Mouse (Mus musculus) embryonic facial prominence, embryonic 10.5 days (tissue): ENCODE measurements around the gene Golt1b. TPM values are rescaled to one million over a fixed set of nuclear protein-coding genes. Genes with fewer than 3 reads are reported as not detected.
A peak's percentile ranks its signal among the peaks of the same experiment; 100 is the strongest.

ENCODE experiments used
- DNase-seq: peaks from one replicate; pipeline ENCODE4 v3.0.0-alpha.2; 2017; ENCODE audit warnings: low spot score
- H3K27ac ChIP-seq: fragments of 300-500 bp; sonication (generic); replicated peaks from 2 replicates; pipeline ENCODE4 v1.5.1; 2016; ENCODE audit warnings: mild to moderate bottlenecking
- H3K27me3 ChIP-seq: fragments of 300-500 bp; sonication (generic); replicated peaks from 2 replicates; pipeline ENCODE4 v1.6.1; 2016; ENCODE audit warnings: low read depth, mild to moderate bottlenecking; ENCODE audit not compliant: poor library complexity, severe bottlenecking
- H3K36me3 ChIP-seq: fragments of 300-500 bp; sonication (generic); replicated peaks from 2 replicates; pipeline ENCODE4 v1.6.1; 2016; ENCODE audit warnings: mild to moderate bottlenecking, moderate library complexity
- H3K4me1 ChIP-seq: fragments of 300-500 bp; sonication (generic); 2 replicates; pipeline ENCODE4 v1.6.1; 2016
- H3K4me3 ChIP-seq: fragments of 300-500 bp; sonication (generic); 2 replicates; pipeline ENCODE4 v1.5.1; 2016; ENCODE audit warnings: mild to moderate bottlenecking, moderate library complexity
- H3K9me3 ChIP-seq: fragments of 300-500 bp; sonication (generic); 2 replicates; pipeline ENCODE4 v1.6.1; 2016; ENCODE audit warnings: mild to moderate bottlenecking
- WGBS: fragments of 180-500 bp; shearing (Covaris S2); methylation state at CpG from one replicate; pipeline ENCODE4 v1.1.7; 2016; 5-methylcytosine and 5-hydroxymethylcytosine counted together
- polyA plus RNA-seq: library from polyadenylated mRNA; unstranded; fragments of >200 nt; fragmentation: Nextera tagmentation; extraction: Ambion mirVana; gene quantifications from 2 replicates; pipeline ENCODE4 v1.2.1, GENCODE M21; 2016

Golt1b gene
- polyA plus RNA-seq, 1 experiment from 2014 or later = 126 TPM

GRCm38 (mm10) chr6:142392312-142392711 is 5.3 kb downstream of the Golt1b start:
- WGBS = 91% methylated on average over 5 of the region's 5 CpGs
- no peaks in the 10 kb centered on the region for H3K9me3 ChIP-seq
- no peak overlapping the region for H3K4me3 ChIP-seq
- H3K27me3 ChIP-seq = no peaks in the 10 kb centered on the region
- peaks cover 44% of the 10 kb centered on the region for H3K36me3 ChIP-seq
- H3K4me1 ChIP-seq = peaks cover 13% of the 10 kb centered on the region
- no peak overlapping the region for H3K27ac ChIP-seq
- no peak for DNase-seq

GRCm38 (mm10) chr6:142394669-142395068 is 7.6 kb downstream of the Golt1b start:
- 91% methylated on average over 5 of the region's 5 CpGs for WGBS
- Histone ChIP-seq H3K4me3 (no peak overlapping the region), H3K27me3 (no peaks in the 10 kb centered on the region), H3K4me1 (no peaks in the 10 kb centered on the region), H3K9me3 (no peaks in the 10 kb centered on the region), H3K27ac (no peak overlapping the region), H3K36me3 (peaks cover 43% of the 10 kb centered on the region)
- DNase-seq = no peak

DNA sequence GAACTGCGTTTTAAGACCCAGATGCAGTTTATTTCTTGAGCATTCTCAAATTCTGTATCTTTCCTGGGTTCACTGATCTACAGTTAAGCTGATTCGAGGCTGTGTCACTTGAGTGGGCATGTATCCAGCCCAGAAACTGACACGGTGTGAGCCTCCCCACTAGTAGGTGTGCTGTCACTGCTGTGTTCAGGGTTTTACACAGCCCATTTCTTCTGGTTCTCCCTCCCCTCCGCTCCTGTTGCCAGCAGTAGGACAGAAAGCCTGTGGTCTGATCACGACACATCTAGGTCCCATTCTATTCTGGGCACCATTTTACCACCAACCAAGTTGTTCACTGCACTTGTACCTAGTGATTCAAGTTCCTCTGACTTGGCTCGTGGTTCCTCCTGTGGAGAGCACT is 8.7 kb downstream of the Golt1b start:
- DNase-seq = no peak
- H3K9me3 ChIP-seq = no peaks in the 10 kb centered on the region
- H3K27ac ChIP-seq = no peak overlapping the region
- peaks cover 50% of the 10 kb centered on the region for H3K36me3 ChIP-seq
- H3K4me1 ChIP-seq = no peaks in the 10 kb centered on the region
- no peak overlapping the region for H3K4me3 ChIP-seq
- 92% methylated on average over 6 of the region's 6 CpGs for WGBS
- no peaks in the 10 kb centered on the region for H3K27me3 ChIP-seq

- no peak for DNase-seq
- Histone ChIP-seq H3K9me3 (no peaks in the 10 kb centered on the region), H3K4me3 (no peak overlapping the region), H3K27ac (no peak overlapping the region), H3K4me1 (peaks cover 19% of the 10 kb centered on the region), H3K27me3 (peaks cover 40% of the 10 kb centered on the region), H3K36me3 (no peaks in the 10 kb centered on the region)
- WGBS = 34% methylated on average over 1 of the region's 1 CpGs
Observed at GRCm38 (mm10) chr6:142411140-142411539, 24.1 kb downstream of the Golt1b start.

GRCm38 (mm10) chr6:142412906-142413491 is 26.0 kb downstream of the Golt1b start, which contains the start of gene Spx:
Spx (plus strand) TSS chr6:142413441.
- H3K27ac ChIP-seq = no peak within 1 kb of the TSS
- 68% methylated on average over 11 of the region's 11 CpGs for WGBS
- peaks cover 19% of the 10 kb centered on the region for H3K4me1 ChIP-seq
- no peaks in the 10 kb centered on the region for H3K36me3 ChIP-seq
- peaks cover 45% of the 10 kb centered on the region for H3K27me3 ChIP-seq
- no peaks in the 10 kb centered on the region for H3K9me3 ChIP-seq
- H3K4me3 ChIP-seq = peak within 1 kb of the TSS; percentile 56
- DNase-seq = no peak

- Histone ChIP-seq H3K27ac (no peak overlapping the region), H3K36me3 (no peaks in the 10 kb centered on the region), H3K4me1 (peaks cover 19% of the 10 kb centered on the region), H3K27me3 (peaks cover 45% of the 10 kb centered on the region), H3K9me3 (no peaks in the 10 kb centered on the region), H3K4me3 (no peak overlapping the region; the same call in 1 of the 2 replicates)
- peak; percentile 11 for DNase-seq
- 11% methylated on average over 12 of the region's 12 CpGs for WGBS
Observed at GRCm38 (mm10) chr6:142413845-142414244, 26.8 kb downstream of the Golt1b start.

DNA sequence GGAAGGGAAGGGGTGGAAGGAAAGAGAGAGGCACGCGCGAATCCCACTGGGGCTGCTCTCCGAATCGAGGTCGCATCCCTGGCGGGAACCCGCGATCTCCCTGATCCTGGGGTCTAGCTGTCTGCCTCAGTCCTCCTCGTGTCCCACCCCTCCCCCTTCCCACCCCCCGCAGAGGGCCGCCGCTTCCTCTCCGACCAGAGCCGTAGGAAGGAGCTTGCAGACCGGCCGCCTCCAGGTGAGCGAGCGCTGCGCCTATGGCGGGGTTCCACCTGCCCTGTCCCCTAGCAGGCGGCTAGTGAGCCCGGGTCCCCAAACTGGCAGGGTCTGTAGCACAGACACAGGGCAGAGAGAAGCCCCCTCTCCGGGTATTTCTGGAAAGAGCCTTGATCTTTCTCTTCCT is 27.6 kb downstream of the Golt1b start:
- DNase-seq = peak; percentile 50
- H3K27me3 ChIP-seq = peaks cover 45% of the 10 kb centered on the region

DNA sequence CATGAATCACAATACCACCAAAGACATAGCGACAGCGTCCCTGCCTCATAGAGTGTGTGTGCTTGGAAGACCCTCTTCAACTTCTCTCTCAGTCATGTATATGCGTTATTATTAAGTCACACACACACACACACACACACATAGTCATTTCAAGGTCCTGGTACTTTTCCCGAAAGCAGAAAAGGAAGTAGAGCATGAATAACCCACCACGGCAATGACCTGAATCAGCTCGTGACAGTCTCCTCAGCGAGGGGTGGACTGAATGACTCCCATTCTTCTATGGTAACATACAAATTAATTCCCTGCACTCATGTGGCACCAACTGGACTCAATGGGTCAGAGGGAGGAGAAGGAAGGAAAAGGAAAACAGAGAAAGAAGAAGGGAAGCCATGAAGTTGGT is 38.0 kb downstream of the Golt1b start:
- Histone ChIP-seq H3K4me1 (no peaks in the 10 kb centered on the region), H3K9me3 (no peaks in the 10 kb centered on the region), H3K36me3 (no peaks in the 10 kb centered on the region), H3K27me3 (no peaks in the 10 kb centered on the region), H3K27ac (no peak overlapping the region), H3K4me3 (no peak overlapping the region)
- DNase-seq = no peak
- 78% methylated on average over 7 of the region's 7 CpGs for WGBS

More for the DNA sequence above, 27.6 kb downstream of the Golt1b start:
- under 1% methylated on average over 24 of the region's 24 CpGs for WGBS
- peak overlapping the region; percentile 56 for H3K4me3 ChIP-seq
- no peaks in the 10 kb centered on the region for H3K36me3 ChIP-seq
- no peaks in the 10 kb centered on the region for H3K9me3 ChIP-seq
- peaks cover 19% of the 10 kb centered on the region for H3K4me1 ChIP-seq
- H3K27ac ChIP-seq = no peak overlapping the region

GRCm38 (mm10) chr6:142429072-142429471 is 42.1 kb downstream of the Golt1b start:
- Histone ChIP-seq H3K4me1 (no peaks in the 10 kb centered on the region), H3K4me3 (no peak overlapping the region), H3K27me3 (no peaks in the 10 kb centered on the region), H3K9me3 (no peaks in the 10 kb centered on the region), H3K27ac (no peak overlapping the region), H3K36me3 (no peaks in the 10 kb centered on the region)
- no peak for DNase-seq

DNA sequence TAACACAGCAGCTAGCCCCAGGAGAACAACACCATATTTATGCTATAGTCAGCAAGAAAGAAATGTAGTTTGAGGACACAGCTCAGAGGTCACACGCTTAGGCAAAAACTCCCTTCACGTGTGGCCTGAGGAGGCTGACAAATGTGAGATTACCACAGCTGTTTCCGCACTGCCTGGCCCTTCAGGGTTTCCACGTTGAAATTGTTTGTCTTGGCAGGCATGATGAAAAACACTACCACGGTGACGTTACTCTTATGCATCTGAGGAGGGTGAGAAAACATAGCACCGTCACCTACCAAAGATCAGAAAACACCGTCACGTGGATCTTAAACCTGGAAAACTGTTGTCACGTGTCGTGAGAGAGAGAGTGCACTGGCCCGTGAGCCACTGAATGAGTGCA is 64.4 kb downstream of the Golt1b start:
- H3K4me1 ChIP-seq = no peaks in the 10 kb centered on the region
- H3K4me3 ChIP-seq = no peak overlapping the region
- no peaks in the 10 kb centered on the region for H3K9me3 ChIP-seq
- WGBS = 84% methylated on average over 12 of the region's 12 CpGs
- no peak for DNase-seq
- no peak overlapping the region for H3K27ac ChIP-seq
- H3K36me3 ChIP-seq = no peaks in the 10 kb centered on the region
- H3K27me3 ChIP-seq = no peaks in the 10 kb centered on the region

DNA sequence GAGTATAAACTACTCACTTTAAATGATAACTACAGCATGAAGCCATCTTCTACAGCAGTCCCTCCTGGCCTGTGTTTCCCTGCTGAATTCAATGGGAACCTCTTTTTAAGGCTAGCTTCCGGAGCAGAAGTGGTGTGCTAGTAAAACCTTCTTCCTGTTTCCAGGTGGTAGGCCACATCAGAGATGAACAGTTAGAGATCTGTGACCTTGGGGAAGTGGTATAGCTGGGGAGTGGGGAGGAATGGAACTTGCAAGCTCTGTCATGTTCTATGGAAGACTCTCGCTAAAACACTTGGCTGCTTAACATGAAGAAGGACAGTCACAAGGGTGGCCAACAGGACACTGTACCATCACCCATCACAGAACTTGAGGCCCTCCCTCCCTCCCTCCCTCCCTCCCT is 66.3 kb downstream of the Golt1b start:
- Histone ChIP-seq H3K4me3 (no peak overlapping the region), H3K27me3 (no peaks in the 10 kb centered on the region), H3K27ac (no peak overlapping the region), H3K9me3 (no peaks in the 10 kb centered on the region), H3K36me3 (no peaks in the 10 kb centered on the region), H3K4me1 (0 out of 2 replicates have a peak, but pooled peaks cover 3% of the 10 kb centered on the region)
- WGBS = 83% methylated on average over 2 of the region's 2 CpGs
- no peak for DNase-seq
